Mouse (Mus musculus): ENCODE data around the gene Mdga1.

GRCm38 (mm10) chr17:29954316-29954715 lies 15.6 kb downstream of the Mdga1 start:
- TF ChIP-seq CTCF (IDR thresholded peaks at IDR 0.05; ENCODE audit: control insufficient read depth, insufficient read depth, low read length) (no peak), POLR2A (IDR thresholded peaks at IDR 0.05; ENCODE audit: borderline replicate concordance, control insufficient read depth, low read depth, low read length) (no peak)
